Mouse (Mus musculus): ENCODE data around the gene Matn1.

Matn1 gene

GRCm38 (mm10) chr4:130984416-130985182 lies 40.4 kb downstream of the Matn1 start:
- peak; percentile 27 for DNase-seq (ENCODE audit: low read depth, low spot score)

DNA sequence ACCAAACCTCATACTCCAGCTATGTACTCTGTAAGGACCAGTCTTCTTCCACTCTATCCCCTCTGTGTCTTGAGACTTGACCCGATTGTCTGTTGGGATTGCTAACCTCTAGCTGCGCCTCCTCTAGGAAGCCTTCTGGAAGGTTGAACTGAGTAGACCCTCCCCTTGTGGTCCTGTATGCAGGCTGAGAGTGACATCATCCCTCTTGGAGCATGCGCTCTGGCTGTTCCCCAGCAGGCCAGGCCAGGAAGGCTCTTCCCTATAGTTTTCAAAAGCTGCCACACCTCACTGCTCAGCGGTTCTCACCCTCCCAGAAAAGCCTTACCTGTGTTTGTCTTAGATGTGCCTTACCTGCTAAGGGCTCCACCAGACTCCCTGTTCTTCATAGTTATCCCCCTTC lies 42.9 kb downstream of the Matn1 start:
- DNase-seq (ENCODE audit: low read depth, low spot score): no peak

DNA sequence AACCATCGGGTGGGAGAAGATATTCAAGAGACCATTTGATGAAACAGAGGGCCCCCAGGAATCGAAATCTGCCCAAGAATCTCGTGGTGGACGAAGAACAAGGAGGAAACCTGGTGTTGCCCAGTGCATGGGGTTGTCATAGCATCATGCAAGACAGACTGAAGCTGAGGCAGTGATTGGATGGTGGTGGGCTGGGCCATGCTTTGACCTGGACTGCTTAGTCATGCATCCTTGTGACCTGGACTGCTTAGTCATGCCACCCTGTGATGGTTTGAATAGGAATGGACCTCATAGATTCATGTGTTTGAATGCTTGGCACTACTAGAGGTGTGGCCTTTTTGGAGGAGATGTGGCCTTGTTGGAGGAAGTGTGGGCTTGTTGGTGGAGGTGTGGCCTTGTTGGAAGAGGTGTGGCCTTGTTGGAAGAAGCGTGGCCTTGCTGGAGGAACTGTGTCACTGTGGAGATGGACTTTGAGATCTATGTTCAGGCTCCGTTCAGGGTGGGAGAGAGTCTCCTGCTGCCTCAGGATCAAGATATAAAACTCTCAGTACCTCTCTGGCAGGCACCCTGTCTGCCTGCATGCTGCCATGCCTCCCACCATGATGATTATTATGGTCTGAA lies 44.1 kb downstream of the Matn1 start:
- DNase-seq (ENCODE audit: low read depth, low spot score): no peak

- DNase-seq (ENCODE audit: low read depth, low spot score): no peak
Measured at GRCm38 (mm10) chr4:130989146-130989545, 45.0 kb downstream of the Matn1 start.

GRCm38 (mm10) chr4:130990966-130991365 lies 46.8 kb downstream of the Matn1 start:
- DNase-seq (ENCODE audit: low read depth, low spot score): peak; percentile 42

DNA sequence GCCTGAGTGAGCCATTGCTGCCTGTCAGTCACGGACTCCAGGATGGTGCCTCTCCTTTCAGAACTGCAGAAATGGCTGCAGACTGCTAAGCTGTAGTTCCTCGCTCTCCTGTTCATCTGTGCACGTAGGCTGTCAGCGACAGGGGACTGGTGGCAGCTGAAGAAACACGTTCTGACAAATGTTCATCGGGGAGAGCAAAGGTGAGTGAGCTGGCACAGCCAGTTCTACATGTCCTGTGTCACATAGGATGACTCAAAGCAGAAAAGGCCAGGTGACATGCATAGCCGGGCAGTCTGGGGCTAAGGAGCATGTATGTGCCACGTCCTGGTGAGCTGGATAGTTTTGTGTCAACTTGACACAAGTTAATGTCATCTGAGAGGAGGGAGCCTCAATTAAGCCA lies 50.4 kb downstream of the Matn1 start:
- DNase-seq (ENCODE audit: low read depth, low spot score): no peak

DNA sequence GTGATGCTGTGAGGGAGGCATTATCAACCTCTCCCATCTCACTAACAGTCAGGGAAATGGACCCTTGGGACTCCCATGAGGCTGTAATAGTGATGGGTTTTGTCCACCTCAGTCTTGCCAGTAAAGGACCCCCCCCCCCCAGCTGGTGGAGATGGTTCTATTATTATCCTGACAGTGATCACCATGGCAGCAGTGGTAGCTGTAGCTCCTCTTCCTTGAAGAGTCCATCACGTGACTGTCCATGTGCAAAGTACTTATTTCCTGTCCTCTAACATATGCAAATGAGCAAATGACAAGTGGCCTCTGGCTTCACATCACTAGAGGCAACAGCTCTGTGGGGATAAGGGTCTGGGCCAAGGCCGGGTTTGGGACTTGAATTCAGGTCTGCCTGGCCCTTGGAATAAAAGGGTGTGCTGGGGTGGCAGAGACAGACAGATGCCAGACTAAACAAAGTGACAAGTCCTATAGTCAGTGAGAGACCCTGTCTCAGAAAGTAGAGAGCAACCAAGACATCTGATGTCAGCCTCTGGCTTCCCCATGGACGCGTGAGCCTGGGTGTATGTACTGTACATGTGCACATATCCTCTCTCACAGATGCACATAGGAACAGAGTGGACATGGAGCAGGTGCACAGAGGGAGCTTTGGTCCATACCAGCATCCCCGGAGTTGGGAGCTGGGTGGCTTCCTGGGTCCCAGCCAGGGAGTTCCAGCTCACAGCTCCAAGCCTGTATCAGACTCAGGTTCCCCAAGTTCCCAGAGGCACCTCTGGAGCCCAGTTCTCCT lies 55.8 kb downstream of the Matn1 start:
- no peak for DNase-seq (ENCODE audit: low read depth, low spot score)

DNA sequence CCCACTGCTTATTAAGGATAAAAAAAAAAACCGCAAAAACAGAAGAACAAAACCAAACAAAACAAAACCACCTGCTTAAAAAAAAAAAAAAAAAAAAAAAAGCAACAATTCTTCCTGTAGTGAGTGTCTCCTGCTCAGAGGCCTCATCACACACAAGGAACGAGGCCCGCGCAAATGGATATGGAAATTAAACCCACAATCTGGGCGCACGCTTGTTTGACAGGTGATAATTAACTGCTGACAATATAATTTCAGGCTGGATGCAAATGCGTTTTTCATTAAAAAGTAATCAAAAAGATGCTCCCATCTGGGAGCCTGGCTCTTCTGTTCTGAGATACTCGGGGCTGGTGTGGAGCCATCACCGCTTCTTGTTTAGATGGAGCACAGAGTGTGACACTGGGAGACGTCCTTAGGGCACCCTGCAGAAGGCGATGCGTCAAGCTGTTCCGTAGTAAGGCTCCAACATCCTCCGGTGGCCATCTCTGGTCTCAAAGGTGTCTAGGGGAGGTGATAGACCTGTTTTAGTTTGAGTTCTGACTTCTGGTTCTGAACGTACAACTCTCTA lies 56.5 kb downstream of the Matn1 start:
- DNase-seq (ENCODE audit: low read depth, low spot score): peak; percentile 50
